Mouse (Mus musculus): ENCODE results near the gene Rnf43. TPM values are rescaled to one million over a fixed set of nuclear protein-coding genes. Genes with fewer than 3 reads are reported as not detected.

Rnf43 gene
- total and polyA plus RNA-seq, 3 experiments, result 14.6 to 17.3 TPM; not detected in 1

DNA sequence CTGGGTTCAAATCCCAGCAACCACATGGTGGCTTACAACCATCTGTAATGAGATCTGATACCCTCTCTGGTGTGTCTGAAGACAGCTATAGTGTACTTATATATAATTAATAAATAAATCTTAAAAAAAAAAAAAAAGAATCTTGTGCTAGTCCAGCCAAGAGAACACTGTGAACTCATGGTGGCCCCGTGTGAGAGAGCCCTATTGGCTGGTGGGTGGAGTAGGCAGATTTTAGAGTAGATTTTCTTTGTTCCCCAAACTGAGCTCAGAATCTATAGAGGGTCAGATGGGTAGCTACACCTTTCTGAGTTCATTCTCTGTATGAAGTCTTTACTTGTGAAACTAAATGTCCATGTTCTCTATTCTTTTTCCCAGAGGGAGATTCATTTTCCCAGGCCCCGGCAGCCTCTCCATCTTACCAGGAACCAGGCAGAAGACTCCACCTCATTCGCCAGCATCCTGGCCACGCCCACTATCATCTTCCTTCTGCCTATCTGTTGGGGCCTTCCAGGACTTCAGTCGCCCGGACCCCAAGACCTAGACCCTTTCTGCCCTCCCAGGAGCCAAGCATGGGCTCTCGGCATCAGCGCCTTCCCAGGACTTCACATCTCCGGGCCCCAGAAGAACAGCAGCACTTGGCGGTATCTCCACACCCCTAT lies 68.3 kb downstream of the Rnf43 start (continued):
- no peak for TF ChIP-seq MEF2A (IDR thresholded peaks at IDR 0.05; ENCODE audit: extremely low read depth, insufficient replicate concordance, low read depth, low read length, poor library complexity, severe bottlenecking)
- TF ChIP-seq MYB (IDR thresholded peaks at IDR 0.05; ENCODE audit: low read depth, low read length), result no peak
- no peak; the same call in 1 of the 2 replicates for TF ChIP-seq NELFE (IDR thresholded peaks at IDR 0.05; ENCODE audit: low read depth, low read length)
- no peak for TF ChIP-seq HCFC1 (IDR thresholded peaks at IDR 0.05; ENCODE audit: low read depth, low read length)
- TF ChIP-seq RAD21 (IDR thresholded peaks at IDR 0.05; ENCODE audit: low read depth, low read length), result no peak
- no peak for TF ChIP-seq CHD2 (IDR thresholded peaks at IDR 0.05; ENCODE audit: low read length)
- TF ChIP-seq POLR2A (IDR thresholded peaks at IDR 0.05; ENCODE audit: control insufficient read depth in 1 of 2, insufficient read depth in 1 of 2, low read depth in 1 of 2, low read length in 2 of 2, poor library complexity in 1 of 2), result peak in 1 of 2 experiments; percentile 29; a peak in 2 of 4 replicates
- TF ChIP-seq MAFK (IDR thresholded peaks at IDR 0.05; ENCODE audit: borderline replicate concordance, low read depth, low read length), result no peak
- no peak for TF ChIP-seq MXI1 (IDR thresholded peaks at IDR 0.05; ENCODE audit: low read depth, low read length)
- 0 out of 2 replicates have a peak, but pooled peaks have one; percentile 12 for TF ChIP-seq SIN3A (IDR thresholded peaks at IDR 0.05; ENCODE audit: low read length)
- TF ChIP-seq UBTF (IDR thresholded peaks at IDR 0.05; ENCODE audit: borderline replicate concordance, insufficient read depth, low read depth, low read length), result no peak
- TF ChIP-seq USF1 (IDR thresholded peaks at IDR 0.05; ENCODE audit: low read depth, low read length), result no peak
- no peak for TF ChIP-seq POLR2AphosphoS5 (IDR thresholded peaks at IDR 0.05; ENCODE audit: borderline replicate concordance, low read depth, low read length)
- no peak for TF ChIP-seq CTCF (IDR thresholded peaks at IDR 0.05 in 2 of 3, conservative IDR thresholded peaks at IDR 0.05 in 1 of 3; ENCODE audit: control insufficient read depth in 1 of 3, insufficient read depth in 1 of 3, low read depth in 2 of 3, low read length in 3 of 3, poor library complexity in 1 of 3, severe bottlenecking in 1 of 3)
- peak; percentile 62; the same call in 1 of the 2 replicates for TF ChIP-seq TBP (IDR thresholded peaks at IDR 0.05; ENCODE audit: low read depth, low read length)
- TF ChIP-seq CHD1 (IDR thresholded peaks at IDR 0.05; ENCODE audit: low read depth, low read length), result no peak
- no peak for TF ChIP-seq RCOR1 (IDR thresholded peaks at IDR 0.05; ENCODE audit: low read depth, low read length)
- no peak for TF ChIP-seq JUND (IDR thresholded peaks at IDR 0.05; ENCODE audit: low read depth, low read length)
- TF ChIP-seq BHLHE40 (IDR thresholded peaks at IDR 0.05; ENCODE audit: borderline replicate concordance, low read depth, low read length), result no peak
- no peak for TF ChIP-seq EP300 (IDR thresholded peaks at IDR 0.05; ENCODE audit: low read depth in 1 of 2, low read length in 2 of 2)
- TF ChIP-seq E2F4 (IDR thresholded peaks at IDR 0.05; ENCODE audit: borderline replicate concordance, low read depth, low read length), result 0 out of 2 replicates have a peak, but pooled peaks have one; percentile 45
- TF ChIP-seq USF2 (IDR thresholded peaks at IDR 0.05; ENCODE audit: borderline replicate concordance in 1 of 2, insufficient read depth in 1 of 2, low read depth in 1 of 2, low read length in 2 of 2), result no peak

- Histone ChIP-seq H3K9ac (ENCODE audit: control insufficient read depth, low read depth, low read length, poor library complexity, severe bottlenecking) (no peak overlapping the region), H3K27me3 (ENCODE audit: control insufficient read depth in 1 of 2, insufficient read depth in 2 of 2, low read length in 2 of 2) (no peaks in the 10 kb centered on the region), H3K4me3 (ENCODE audit: control insufficient read depth in 1 of 2, insufficient read depth in 1 of 2, low read depth in 2 of 2, low read length in 2 of 2) (no peak overlapping the region), H3K4me1 (ENCODE audit: control insufficient read depth in 1 of 2, insufficient read depth in 2 of 2, low read length in 2 of 2) (peaks cover 15 to 57% of the 10 kb centered on the region in 2 experiments), H3K79me2 (ENCODE audit: control insufficient read depth, insufficient read depth, low read length, poor library complexity) (peaks cover 40% of the 10 kb centered on the region), H3K27ac (ENCODE audit: control insufficient read depth, low read depth, low read length) (peak overlapping the region; percentile 28), H3K36me3 (ENCODE audit: control insufficient read depth in 1 of 2, insufficient read depth in 2 of 2, low read length in 2 of 2) (peaks cover 0 to 43% of the 10 kb centered on the region in 2 experiments; a peak in 3 of 4 replicates), H3K9me3 (replicated peaks; ENCODE audit: insufficient read depth, low read length) (no peaks in the 10 kb centered on the region)
- no peak; the same call in 1 of the 2 replicates for TF ChIP-seq SMC3 (IDR thresholded peaks at IDR 0.05; ENCODE audit: low read depth, low read length)
- TF ChIP-seq MYC (IDR thresholded peaks at IDR 0.05; ENCODE audit: low read depth, low read length), result no peak
- no peak for TF ChIP-seq RCOR1 (IDR thresholded peaks at IDR 0.05; ENCODE audit: low read depth, low read length)
- no peak for TF ChIP-seq NELFE (IDR thresholded peaks at IDR 0.05; ENCODE audit: low read depth, low read length)
- TF ChIP-seq USF1 (IDR thresholded peaks at IDR 0.05; ENCODE audit: low read depth, low read length), result no peak
- TF ChIP-seq ELF1 (IDR thresholded peaks at IDR 0.05; ENCODE audit: low read depth, low read length), result no peak
- TF ChIP-seq POLR2A (IDR thresholded peaks at IDR 0.05; ENCODE audit: control insufficient read depth in 1 of 2, insufficient read depth in 1 of 2, low read depth in 1 of 2, low read length in 2 of 2, poor library complexity in 1 of 2), result no peak
- TF ChIP-seq POLR2AphosphoS2 (IDR thresholded peaks at IDR 0.05; ENCODE audit: low read length), result no peak
- TF ChIP-seq MYB (IDR thresholded peaks at IDR 0.05; ENCODE audit: low read depth, low read length), result no peak
- TF ChIP-seq ZKSCAN1 (IDR thresholded peaks at IDR 0.05; ENCODE audit: low read depth, low read length), result no peak
- TF ChIP-seq KAT2A (conservative IDR thresholded peaks at IDR 0.05; ENCODE audit: low read depth, low read length), result no peak
- no peak for TF ChIP-seq BHLHE40 (IDR thresholded peaks at IDR 0.05; ENCODE audit: borderline replicate concordance, low read depth, low read length)
- TF ChIP-seq HCFC1 (IDR thresholded peaks at IDR 0.05; ENCODE audit: low read depth, low read length), result no peak
- TF ChIP-seq CHD2 (IDR thresholded peaks at IDR 0.05; ENCODE audit: low read length), result no peak
- TF ChIP-seq TCF12 (IDR thresholded peaks at IDR 0.05; ENCODE audit: low read depth, low read length), result no peak
- TF ChIP-seq JUND (IDR thresholded peaks at IDR 0.05; ENCODE audit: low read depth, low read length), result no peak
- DNase-seq (ENCODE audit: low read depth, low spot score), result no peak
Measured at GRCm38 (mm10) chr11:87734346-87734745, 71.8 kb downstream of the Rnf43 start.
